Mouse (Mus musculus) hindbrain, embryonic 10.5 days (tissue): ENCODE results near the gene Ano6. TPM values are rescaled to one million over a fixed set of nuclear protein-coding genes. Genes with fewer than 3 reads are reported as not detected.

Experiments used
- DNase-seq: peaks from one replicate; pipeline ENCODE4 v3.0.0-alpha.2; 2017; ENCODE audit warnings: low spot score
- H3K27ac ChIP-seq: fragments of 300-500 bp; sonication (generic); 2 replicates; pipeline ENCODE4 v1.5.1; 2016; ENCODE audit warnings: mild to moderate bottlenecking, moderate library complexity
- H3K27me3 ChIP-seq: fragments of 300-500 bp; sonication (generic); 2 replicates; pipeline ENCODE4 v1.6.1; 2016; ENCODE audit warnings: mild to moderate bottlenecking; ENCODE audit not compliant: poor library complexity, insufficient read depth, severe bottlenecking
- H3K36me3 ChIP-seq: fragments of 300-500 bp; sonication (generic); 2 replicates; pipeline ENCODE4 v1.6.1; 2016; ENCODE audit warnings: mild to moderate bottlenecking, moderate library complexity
- H3K4me1 ChIP-seq: fragments of 300-500 bp; sonication (generic); replicated peaks from 2 replicates; pipeline ENCODE4 v1.6.1; 2016; ENCODE audit warnings: mild to moderate bottlenecking
- H3K4me3 ChIP-seq: fragments of 300-500 bp; sonication (generic); 2 replicates; pipeline ENCODE4 v1.5.1; 2016; ENCODE audit warnings: mild to moderate bottlenecking, moderate library complexity
- H3K9me3 ChIP-seq: fragments of 300-500 bp; sonication (generic); 2 replicates; pipeline ENCODE4 v1.6.1; 2016; ENCODE audit warnings: mild to moderate bottlenecking, moderate library complexity
- WGBS: fragments of 180-500 bp; shearing (Covaris S2); methylation state at CpG from one replicate; pipeline ENCODE4 v1.1.7; 2016; 5-methylcytosine and 5-hydroxymethylcytosine counted together
- polyA plus RNA-seq: library from polyadenylated mRNA; unstranded; fragments of >200 nt; fragmentation: Nextera tagmentation; extraction: Ambion mirVana; gene quantifications from 2 replicates; pipeline ENCODE4 v1.2.1, GENCODE M21; 2016

Gene Ano6
- polyA plus RNA-seq, 1 experiment from 2014 or later: 31.1 TPM

DNA sequence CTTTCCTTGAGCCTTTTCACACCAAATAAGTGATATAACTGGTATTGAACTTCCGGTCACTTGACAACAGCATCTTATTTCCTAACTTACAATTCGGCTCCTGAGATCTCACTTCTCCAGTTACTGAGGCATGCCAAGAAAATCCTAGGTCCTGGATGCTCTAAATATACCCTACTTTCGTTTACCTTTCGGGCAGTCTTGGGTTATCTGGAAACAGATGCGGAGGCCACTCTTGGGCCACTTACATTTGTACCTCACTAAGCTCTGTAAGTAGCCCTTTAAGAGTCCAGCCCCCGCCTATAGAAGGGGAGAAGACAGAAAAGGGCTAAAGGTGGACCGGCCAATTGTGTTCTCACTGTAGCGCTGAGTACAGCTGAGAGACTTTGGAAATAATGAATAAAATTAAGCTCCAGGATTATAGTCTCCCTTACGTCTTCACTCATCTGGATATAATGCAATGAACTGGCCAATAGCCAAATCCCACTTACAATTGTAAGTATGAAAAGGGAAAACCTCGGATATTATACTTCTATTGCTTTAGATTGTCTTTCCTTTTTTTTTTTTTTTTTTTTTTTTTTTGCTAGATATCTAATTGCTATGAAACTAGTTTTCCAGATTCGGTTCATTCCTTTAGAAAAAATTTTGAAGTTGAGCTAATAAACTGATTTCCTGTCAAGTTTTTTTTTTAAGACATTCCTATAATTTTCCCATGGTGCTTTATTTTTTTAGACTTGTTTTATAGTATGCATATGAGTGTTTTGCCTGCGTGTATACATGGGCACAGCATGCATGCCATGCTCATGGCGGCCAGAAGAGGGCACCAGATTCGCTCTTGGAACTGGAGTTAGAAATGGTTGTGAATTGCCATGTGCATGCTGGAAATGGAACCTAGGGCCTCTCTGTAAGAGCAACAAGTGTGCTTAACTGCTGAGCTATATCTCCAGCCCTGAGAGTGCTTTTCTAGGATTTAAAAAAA lies 17.5 kb upstream of the Ano6 start:
- Histone ChIP-seq H3K4me3 (no peak overlapping the region), H3K27ac (no peak overlapping the region), H3K36me3 (no peaks in the 10 kb centered on the region), H3K4me1 (no peaks in the 10 kb centered on the region), H3K27me3 (no peaks in the 10 kb centered on the region), H3K9me3 (no peaks in the 10 kb centered on the region)
- DNase-seq: peak; percentile 77
- 63% methylated on average over 14 of the region's 14 CpGs for WGBS

DNA sequence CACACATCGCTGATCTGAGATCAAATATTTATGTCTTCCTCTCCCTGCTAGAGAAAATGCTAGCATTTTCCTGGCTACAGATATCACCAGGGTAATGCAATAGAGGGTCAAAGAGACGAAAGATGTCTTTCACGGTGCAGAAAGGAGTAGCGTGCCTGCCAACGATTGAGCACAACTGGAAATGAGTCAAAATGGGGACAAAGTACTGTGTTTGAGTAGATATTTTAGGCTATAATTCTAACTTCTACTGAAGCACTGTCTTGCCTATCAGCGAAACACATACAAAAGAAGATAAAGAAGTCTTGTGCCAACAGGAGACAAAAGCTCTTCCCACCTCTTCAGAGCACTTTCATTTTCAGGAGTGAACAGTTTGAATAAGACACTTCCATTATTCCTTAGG lies 16.4 kb upstream of the Ano6 start:
- no peak overlapping the region for H3K4me3 ChIP-seq
- no peak for DNase-seq
- no peak overlapping the region for H3K27ac ChIP-seq
- no peaks in the 10 kb centered on the region for H3K27me3 ChIP-seq
- H3K4me1 ChIP-seq: no peaks in the 10 kb centered on the region
- 90% methylated on average over 6 of the region's 6 CpGs for WGBS
- no peaks in the 10 kb centered on the region for H3K9me3 ChIP-seq
- no peaks in the 10 kb centered on the region for H3K36me3 ChIP-seq

DNA sequence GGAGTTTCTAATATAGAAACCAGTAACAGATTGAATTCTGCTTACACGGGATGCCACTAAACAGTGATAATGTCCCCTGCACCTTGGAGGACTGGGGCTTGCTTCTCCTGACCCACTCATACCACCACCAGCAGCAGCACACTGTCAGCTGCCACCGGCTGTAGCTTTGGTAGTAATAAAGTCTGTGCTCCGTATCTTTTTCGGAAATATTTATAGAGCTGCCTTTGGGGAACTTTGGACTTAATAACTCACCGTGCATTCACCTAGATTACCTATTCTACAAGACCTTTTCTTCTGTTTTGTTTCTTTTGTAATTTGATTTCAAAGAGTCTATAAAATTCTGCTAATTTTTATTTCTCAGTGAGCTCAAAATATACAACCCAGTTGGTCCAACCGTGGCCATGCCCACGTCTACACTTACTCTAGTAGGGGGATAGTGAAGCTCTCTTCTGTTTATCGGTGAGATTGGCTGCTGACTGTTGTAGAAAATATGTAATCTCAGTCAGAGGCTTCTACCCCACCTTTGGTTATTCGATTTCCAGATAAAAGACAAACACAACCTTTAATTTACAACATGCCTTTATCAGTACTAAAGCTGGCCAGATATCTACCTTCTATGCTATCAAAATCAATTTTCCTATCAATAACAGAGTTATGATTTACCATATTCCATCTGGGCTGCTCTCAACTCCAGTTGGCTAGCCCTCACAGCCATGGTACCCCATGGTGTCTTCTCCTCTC lies 15.8 kb upstream of the Ano6 start:
- H3K4me1 ChIP-seq: no peaks in the 10 kb centered on the region
- no peak for DNase-seq
- H3K27me3 ChIP-seq: no peaks in the 10 kb centered on the region
- no peaks in the 10 kb centered on the region for H3K9me3 ChIP-seq
- no peaks in the 10 kb centered on the region for H3K36me3 ChIP-seq
- H3K4me3 ChIP-seq: no peak overlapping the region
- 94% methylated on average over 9 of the region's 9 CpGs for WGBS
- H3K27ac ChIP-seq: no peak overlapping the region

DNA sequence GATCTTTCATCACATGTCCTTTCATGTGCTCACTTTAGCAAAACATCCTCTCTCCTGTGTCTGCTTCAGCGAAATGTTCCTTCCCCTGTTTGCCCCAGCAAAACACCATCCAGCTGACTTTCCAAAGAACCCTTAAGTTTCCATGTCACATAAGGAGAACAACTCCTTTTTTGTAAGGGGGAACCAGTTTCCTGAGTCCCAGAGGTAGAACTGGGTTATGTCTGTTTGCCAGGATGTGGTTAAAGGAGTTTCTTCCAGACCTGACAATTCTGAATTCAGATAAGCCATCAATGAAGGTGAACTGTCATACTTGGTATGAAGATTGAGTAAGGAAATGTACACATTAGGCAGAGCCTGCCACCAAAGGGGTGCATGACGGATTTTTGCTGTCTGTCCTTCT lies 12.9 kb upstream of the Ano6 start:
- Histone ChIP-seq H3K4me3 (no peak overlapping the region), H3K27ac (no peak overlapping the region), H3K4me1 (no peaks in the 10 kb centered on the region), H3K9me3 (no peaks in the 10 kb centered on the region), H3K27me3 (no peaks in the 10 kb centered on the region), H3K36me3 (no peaks in the 10 kb centered on the region)
- DNase-seq: no peak
- WGBS: 89% methylated on average over 2 of the region's 2 CpGs

DNA sequence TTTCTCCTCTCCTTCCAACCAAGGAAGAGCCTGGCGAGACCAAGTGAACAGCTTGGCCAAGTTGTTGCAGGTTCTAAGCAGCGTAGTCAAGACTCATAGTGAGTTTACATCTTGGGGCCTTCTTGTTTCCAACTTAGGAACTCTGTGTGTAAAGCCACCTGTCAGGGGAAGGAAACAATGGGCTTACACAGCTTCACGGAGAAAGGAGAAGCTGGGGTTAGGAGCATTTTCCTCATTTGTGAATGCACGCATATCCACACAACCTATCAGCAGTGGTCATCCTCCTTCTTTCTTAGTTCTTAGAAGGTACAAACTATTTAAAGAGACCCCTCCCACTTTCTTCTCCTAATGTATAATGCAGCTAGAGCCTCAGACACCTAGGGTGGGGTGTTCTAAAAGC lies 11.9 kb upstream of the Ano6 start:
- DNase-seq: no peak
- Histone ChIP-seq H3K27me3 (no peaks in the 10 kb centered on the region), H3K9me3 (no peaks in the 10 kb centered on the region), H3K4me1 (no peaks in the 10 kb centered on the region), H3K4me3 (no peak overlapping the region), H3K27ac (no peak overlapping the region), H3K36me3 (no peaks in the 10 kb centered on the region)
- 89% methylated on average over 4 of the region's 4 CpGs for WGBS

DNA sequence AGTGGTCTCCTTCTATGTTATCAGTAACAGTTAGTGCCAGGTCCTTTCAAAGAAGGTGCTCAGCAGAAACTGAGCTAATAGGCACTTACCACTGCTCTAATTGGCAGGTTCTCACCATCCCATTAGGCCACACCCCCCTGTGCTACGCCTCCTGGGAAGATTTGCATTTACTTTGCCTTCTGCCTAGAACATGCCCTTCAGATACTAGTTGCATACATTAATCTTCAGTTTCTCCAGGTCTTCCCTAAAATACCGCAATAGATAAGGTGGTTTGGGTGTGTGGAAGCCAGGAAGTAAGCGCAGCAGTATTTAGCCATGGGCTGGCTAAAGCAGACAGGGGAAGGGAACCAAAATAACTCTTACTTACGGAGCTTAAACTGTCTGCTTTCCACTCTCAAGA lies 4.0 kb upstream of the Ano6 start:
- Histone ChIP-seq H3K4me1 (peaks cover 18% of the 10 kb centered on the region), H3K27ac (no peak overlapping the region), H3K9me3 (no peaks in the 10 kb centered on the region), H3K27me3 (peaks cover 20% of the 10 kb centered on the region), H3K36me3 (no peaks in the 10 kb centered on the region), H3K4me3 (no peak overlapping the region)
- DNase-seq: no peak
- WGBS: 91% methylated on average over 4 of the region's 4 CpGs

DNA sequence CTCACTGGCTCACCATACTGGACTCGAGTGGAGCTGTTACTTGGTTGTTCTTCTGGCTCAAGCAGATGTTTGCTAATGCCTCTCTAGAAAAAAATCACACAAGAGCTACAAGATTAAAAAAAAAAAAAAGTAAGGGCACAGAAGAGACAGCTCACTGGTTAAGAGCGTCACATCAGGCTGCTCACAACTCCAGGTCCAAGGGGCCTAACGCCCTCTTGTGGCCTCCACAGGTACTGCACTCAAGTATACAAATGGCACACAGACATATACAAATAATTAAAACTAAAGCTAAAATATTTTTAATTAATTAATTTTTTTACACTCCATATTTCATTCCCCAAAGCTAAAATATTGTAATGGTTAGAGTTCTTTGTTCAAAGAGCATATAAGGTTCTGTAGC lies 3.1 kb upstream of the Ano6 start:
- DNase-seq: no peak
- WGBS: 56% methylated on average over 3 of the region's 3 CpGs

DNA sequence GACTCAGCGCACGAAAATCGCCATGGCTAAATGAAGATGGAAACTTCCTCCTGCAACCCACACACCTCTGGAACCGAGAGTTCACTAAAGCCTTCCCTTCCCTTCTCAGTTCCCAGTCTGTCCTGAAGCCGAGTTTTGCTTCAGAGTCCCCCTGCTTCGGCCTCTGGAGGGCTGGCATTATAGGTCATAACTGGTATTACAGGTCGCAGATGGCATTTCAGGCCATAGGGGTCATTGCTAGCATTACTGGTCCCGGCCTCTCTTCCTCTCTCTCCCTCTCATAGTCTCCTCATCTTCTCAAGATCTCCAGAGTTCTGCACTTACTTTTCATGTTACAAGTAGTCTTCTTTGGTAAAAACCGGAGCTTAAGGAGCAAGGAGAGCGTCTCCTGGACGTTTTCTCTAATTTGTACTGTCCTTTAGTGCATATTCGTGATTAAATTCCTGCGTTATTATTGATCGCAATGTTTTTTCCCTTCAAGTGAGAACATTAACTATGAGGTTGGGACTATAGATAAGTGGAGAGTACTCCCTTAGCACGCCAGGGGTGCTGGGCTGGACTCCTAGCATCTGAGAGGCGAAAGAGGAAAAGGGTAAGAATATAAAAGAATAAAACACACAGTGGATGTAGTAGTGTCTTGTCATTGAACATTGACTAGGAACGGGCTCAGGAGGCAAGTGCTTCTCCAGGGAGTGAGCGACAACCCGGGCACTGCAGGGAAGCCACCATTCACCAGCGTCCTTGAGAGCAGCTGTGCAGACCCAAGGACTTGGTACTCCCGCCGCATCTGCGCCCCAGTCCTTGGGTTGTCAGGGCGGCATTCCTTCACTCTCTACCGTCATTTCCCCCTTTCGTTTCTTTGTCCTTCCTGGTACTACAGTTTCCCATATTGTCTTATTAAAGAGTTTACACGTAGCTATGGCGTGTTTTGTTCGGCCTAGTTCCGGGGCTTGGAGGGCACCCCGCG lies 798 bp upstream of the Ano6 start:
- peak overlapping the region; percentile 91 for H3K27ac ChIP-seq
- peaks cover 43% of the 10 kb centered on the region for H3K4me1 ChIP-seq
- no peaks in the 10 kb centered on the region for H3K9me3 ChIP-seq
- DNase-seq: peak; percentile 61
- peaks cover 20% of the 10 kb centered on the region for H3K27me3 ChIP-seq
- H3K4me3 ChIP-seq: peak overlapping the region; percentile 81
- WGBS: 9% methylated on average over 32 of the region's 32 CpGs
- H3K36me3 ChIP-seq: peaks cover 10% of the 10 kb centered on the region; the same call in 1 of the 2 replicates

More for the DNA sequence above, 3.1 kb upstream of the Ano6 start:
- H3K4me1 ChIP-seq: peaks cover 28% of the 10 kb centered on the region
- no peak overlapping the region for H3K27ac ChIP-seq
- no peaks in the 10 kb centered on the region for H3K9me3 ChIP-seq
- no peak overlapping the region for H3K4me3 ChIP-seq
- peaks cover 20% of the 10 kb centered on the region for H3K27me3 ChIP-seq
- no peaks in the 10 kb centered on the region for H3K36me3 ChIP-seq

DNA sequence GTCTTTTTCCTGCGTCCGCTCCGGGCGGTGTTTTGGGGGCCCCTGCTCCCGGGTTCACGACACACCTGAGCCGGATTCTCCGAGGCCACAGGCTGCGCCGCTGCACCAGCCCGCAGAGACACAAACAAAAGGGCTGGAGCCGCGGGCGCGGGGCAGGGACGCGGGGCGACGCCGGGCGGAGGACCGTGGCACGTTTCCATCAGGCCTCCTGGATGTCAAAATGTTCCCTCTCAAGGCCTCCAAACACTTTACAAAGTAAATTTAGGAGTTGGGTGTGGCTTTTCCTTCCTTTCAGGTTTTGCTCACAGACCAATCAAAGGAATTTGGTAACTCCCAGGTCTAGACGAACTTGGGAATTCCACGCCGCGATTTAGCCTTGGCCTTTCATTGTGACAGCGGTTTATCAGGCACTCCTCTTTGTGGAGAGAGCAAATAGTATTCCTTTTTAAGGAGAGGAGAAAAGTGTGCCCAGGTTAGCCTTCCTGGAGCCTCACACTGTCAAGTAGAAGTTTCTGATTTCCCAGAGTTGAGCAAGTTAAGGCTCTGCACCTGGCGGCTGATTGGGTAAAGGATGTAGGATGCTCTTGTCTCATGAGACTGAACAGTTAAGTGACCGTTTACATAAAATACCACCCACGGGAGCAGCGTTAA lies 623 bp downstream of the Ano6 start:
- 3% methylated on average over 32 of the region's 32 CpGs for WGBS
- H3K27me3 ChIP-seq: peaks cover 20% of the 10 kb centered on the region
- H3K36me3 ChIP-seq: peaks cover 15% of the 10 kb centered on the region; the same call in 1 of the 2 replicates
- H3K27ac ChIP-seq: peak overlapping the region; percentile 91
- no peak for DNase-seq
- peak overlapping the region; percentile 81 for H3K4me3 ChIP-seq
- H3K9me3 ChIP-seq: no peaks in the 10 kb centered on the region
- peaks cover 43% of the 10 kb centered on the region for H3K4me1 ChIP-seq

DNA sequence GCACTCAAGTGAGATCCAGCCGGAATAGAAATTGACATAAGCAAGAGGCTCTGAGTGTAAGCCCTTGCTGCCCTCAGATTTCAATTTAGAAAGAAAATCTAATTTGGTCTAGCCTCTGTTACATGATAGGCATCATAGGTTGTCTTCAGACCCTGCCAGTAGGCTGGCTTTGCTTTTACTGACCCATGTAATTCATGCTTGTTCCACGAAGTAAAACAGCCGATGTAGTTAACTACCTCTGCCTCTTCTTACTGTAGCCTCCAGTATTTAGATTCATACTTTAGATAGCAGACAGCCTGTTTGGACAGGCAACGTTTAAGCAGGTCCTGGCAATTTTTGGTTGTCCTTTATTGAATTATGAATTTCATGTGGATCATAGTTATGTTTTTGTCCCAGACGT lies 1.2 kb downstream of the Ano6 start:
- DNase-seq: no peak
- peaks cover 20% of the 10 kb centered on the region for H3K27me3 ChIP-seq
- no peak overlapping the region for H3K27ac ChIP-seq
- H3K36me3 ChIP-seq: peaks cover 15% of the 10 kb centered on the region; the same call in 1 of the 2 replicates
- WGBS: 76% methylated on average over 5 of the region's 5 CpGs
- H3K4me1 ChIP-seq: peaks cover 43% of the 10 kb centered on the region
- H3K4me3 ChIP-seq: peak overlapping the region; percentile 81
- H3K9me3 ChIP-seq: no peaks in the 10 kb centered on the region

DNA sequence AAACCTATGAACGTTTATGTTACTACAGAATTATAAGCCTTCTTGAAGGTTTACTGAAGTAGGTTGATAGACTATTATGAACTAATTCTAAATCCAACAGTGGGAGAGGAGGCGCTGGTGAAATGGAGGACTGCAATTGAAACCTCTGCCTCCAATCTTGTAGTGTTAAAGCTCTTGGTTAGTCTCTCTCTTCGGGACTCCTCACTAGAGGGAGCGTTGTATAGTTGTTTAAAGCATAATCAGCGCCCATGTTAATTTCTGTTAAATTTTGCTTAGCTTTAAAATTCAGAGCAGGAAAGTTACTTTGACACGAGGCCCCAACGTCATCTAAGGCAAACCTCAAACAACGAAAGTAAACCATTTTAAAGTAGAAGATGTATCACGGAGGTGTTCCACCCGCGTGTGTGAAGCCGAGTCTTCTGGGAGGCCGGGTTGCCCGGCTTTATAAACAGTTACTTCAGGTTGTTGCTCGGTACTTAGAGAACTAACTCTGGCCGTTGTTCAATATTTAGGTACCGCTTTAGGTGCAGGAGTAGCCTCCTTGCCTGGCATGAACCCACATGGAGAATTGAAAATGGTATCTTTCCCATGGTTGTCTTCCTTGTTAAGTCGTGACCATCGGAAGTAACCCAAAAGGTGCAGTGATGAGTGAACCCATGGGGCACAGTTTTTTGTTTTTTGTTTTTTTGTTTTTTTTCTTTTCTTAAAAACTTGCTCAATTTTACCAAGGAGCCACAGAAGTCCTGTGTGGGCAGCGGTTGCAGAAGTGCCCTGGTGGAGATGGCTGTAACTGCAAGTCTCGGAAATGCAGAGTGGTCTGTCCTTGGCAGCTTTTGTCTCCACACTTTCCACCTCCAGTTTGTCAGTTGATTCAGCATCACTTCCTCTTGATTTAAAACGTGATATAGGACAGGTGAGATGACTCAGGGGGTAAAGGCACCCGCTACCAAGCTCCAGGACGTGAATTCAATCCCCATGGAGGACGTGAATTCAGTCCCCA lies 1.9 kb downstream of the Ano6 start:
- peak overlapping the region; percentile 81; the same call in 1 of the 2 replicates for H3K4me3 ChIP-seq
- peak; percentile 43 for DNase-seq
- WGBS: 82% methylated on average over 25 of the region's 25 CpGs

More for the DNA sequence above, 1.9 kb downstream of the Ano6 start:
- Histone ChIP-seq H3K4me1 (peaks cover 48% of the 10 kb centered on the region), H3K36me3 (peaks cover 19% of the 10 kb centered on the region; the same call in 1 of the 2 replicates), H3K9me3 (no peaks in the 10 kb centered on the region), H3K27me3 (peaks cover 20% of the 10 kb centered on the region), H3K27ac (no peak overlapping the region)
